Mouse (Mus musculus): ENCODE data around the gene Plxdc2. TPM values are rescaled to one million over a fixed set of nuclear protein-coding genes. Genes with fewer than 3 reads are reported as not detected.

Plxdc2 gene
- polyA plus RNA-seq, 1 experiment from 2014 or later: 32.1 TPM

GRCm38 (mm10) chr2:16365830-16366401 is 9.8 kb downstream of the Plxdc2 start:
- Histone ChIP-seq H3K9ac (no peak overlapping the region), H3K4me1 (no peaks in the 10 kb centered on the region; the same call in 1 of the 2 replicates), H3K4me3 (no peak overlapping the region), H3K36me3 (no peaks in the 10 kb centered on the region), H3K27me3 (no peaks in the 10 kb centered on the region), H3K27ac (no peak overlapping the region), H3K4me2 (replicated peaks) (no peak overlapping the region), H3K9me3 (no peaks in the 10 kb centered on the region)
- WGBS: 50% methylated on average over 4 of the region's 4 CpGs
- no peak for ATAC-seq (ENCODE audit: insufficient number of reproducible peaks, insufficient read depth, low FRiP score, low TSS enrichment)

- no peaks in the 10 kb centered on the region for H3K36me3 ChIP-seq
- no peak overlapping the region for H3K4me2 ChIP-seq (replicated peaks)
- no peak overlapping the region for H3K4me3 ChIP-seq
- no peak overlapping the region for H3K9ac ChIP-seq
- no peaks in the 10 kb centered on the region for H3K9me3 ChIP-seq
- WGBS: 97% methylated on average over 1 of the region's 1 CpGs
- ATAC-seq (ENCODE audit: insufficient number of reproducible peaks, insufficient read depth, low FRiP score, low TSS enrichment): no peak
- no peaks in the 10 kb centered on the region for H3K27me3 ChIP-seq
- no peak overlapping the region for H3K27ac ChIP-seq
- H3K4me1 ChIP-seq: peaks cover 3% of the 10 kb centered on the region; the same call in 1 of the 2 replicates
Observed at GRCm38 (mm10) chr2:16370419-16370818, 14.3 kb downstream of the Plxdc2 start.

- peaks cover 3% of the 10 kb centered on the region; the same call in 1 of the 2 replicates for H3K4me1 ChIP-seq
- H3K27me3 ChIP-seq: no peaks in the 10 kb centered on the region
- ATAC-seq (ENCODE audit: insufficient number of reproducible peaks, insufficient read depth, low FRiP score, low TSS enrichment): 0 out of 2 replicates have a peak, but pooled peaks have one; percentile 52
- no peaks in the 10 kb centered on the region for H3K36me3 ChIP-seq
- no peak overlapping the region for H3K4me3 ChIP-seq
- no peak overlapping the region for H3K9ac ChIP-seq
- H3K27ac ChIP-seq: no peak overlapping the region; the same call in 1 of the 2 replicates
- no peak overlapping the region for H3K4me2 ChIP-seq (replicated peaks)
- no peaks in the 10 kb centered on the region for H3K9me3 ChIP-seq
Observed at GRCm38 (mm10) chr2:16374288-16374687, 18.2 kb downstream of the Plxdc2 start.

- no peak for ATAC-seq (ENCODE audit: insufficient number of reproducible peaks, insufficient read depth, low FRiP score, low TSS enrichment)
- Histone ChIP-seq H3K27me3 (no peaks in the 10 kb centered on the region), H3K4me2 (replicated peaks) (no peak overlapping the region), H3K27ac (no peak overlapping the region), H3K9me3 (no peaks in the 10 kb centered on the region), H3K4me1 (no peaks in the 10 kb centered on the region), H3K9ac (no peak overlapping the region), H3K4me3 (no peak overlapping the region), H3K36me3 (no peaks in the 10 kb centered on the region)
- 74% methylated on average over 1 of the region's 1 CpGs for WGBS
Observed at GRCm38 (mm10) chr2:16386206-16386605, 30.1 kb downstream of the Plxdc2 start.

- ATAC-seq (ENCODE audit: insufficient number of reproducible peaks, insufficient read depth, low FRiP score, low TSS enrichment): no peak
- Histone ChIP-seq H3K9ac (no peak overlapping the region), H3K4me1 (no peaks in the 10 kb centered on the region), H3K4me2 (replicated peaks) (no peak overlapping the region), H3K9me3 (no peaks in the 10 kb centered on the region), H3K36me3 (no peaks in the 10 kb centered on the region), H3K27me3 (no peaks in the 10 kb centered on the region), H3K4me3 (no peak overlapping the region), H3K27ac (no peak overlapping the region)
Observed at GRCm38 (mm10) chr2:16386692-16387091, 30.6 kb downstream of the Plxdc2 start.

GRCm38 (mm10) chr2:16387787-16388186 is 31.7 kb downstream of the Plxdc2 start:
- Histone ChIP-seq H3K27me3 (no peaks in the 10 kb centered on the region), H3K27ac (no peak overlapping the region), H3K4me2 (replicated peaks) (no peak overlapping the region), H3K9ac (no peak overlapping the region), H3K36me3 (no peaks in the 10 kb centered on the region), H3K9me3 (no peaks in the 10 kb centered on the region), H3K4me3 (no peak overlapping the region), H3K4me1 (no peaks in the 10 kb centered on the region)
- ATAC-seq (ENCODE audit: insufficient number of reproducible peaks, insufficient read depth, low FRiP score, low TSS enrichment): no peak

GRCm38 (mm10) chr2:16397501-16397900 is 41.4 kb downstream of the Plxdc2 start:
- no peak overlapping the region for H3K27ac ChIP-seq
- H3K9me3 ChIP-seq: no peaks in the 10 kb centered on the region
- WGBS: 83% methylated on average over 3 of the region's 3 CpGs
- no peaks in the 10 kb centered on the region for H3K27me3 ChIP-seq
- H3K9ac ChIP-seq: no peak overlapping the region
- no peak overlapping the region for H3K4me2 ChIP-seq (replicated peaks)
- H3K4me1 ChIP-seq: no peaks in the 10 kb centered on the region
- no peak overlapping the region for H3K4me3 ChIP-seq
- no peaks in the 10 kb centered on the region for H3K36me3 ChIP-seq
- no peak for ATAC-seq (ENCODE audit: insufficient number of reproducible peaks, insufficient read depth, low FRiP score, low TSS enrichment)

- no peaks in the 10 kb centered on the region for H3K4me1 ChIP-seq
- 94% methylated on average over 1 of the region's 1 CpGs for WGBS
Observed at GRCm38 (mm10) chr2:16398006-16398405, 41.9 kb downstream of the Plxdc2 start.

GRCm38 (mm10) chr2:16398896-16399295 is 42.8 kb downstream of the Plxdc2 start:
- Histone ChIP-seq H3K4me1 (no peaks in the 10 kb centered on the region), H3K9me3 (no peaks in the 10 kb centered on the region), H3K4me3 (no peak overlapping the region), H3K27ac (no peak overlapping the region), H3K27me3 (no peaks in the 10 kb centered on the region), H3K9ac (no peak overlapping the region), H3K36me3 (no peaks in the 10 kb centered on the region), H3K4me2 (replicated peaks) (no peak overlapping the region)
- ATAC-seq (ENCODE audit: insufficient number of reproducible peaks, insufficient read depth, low FRiP score, low TSS enrichment): no peak
- WGBS: 57% methylated on average over 10 of the region's 10 CpGs

More at GRCm38 (mm10) chr2:16398006-16398405, 41.9 kb downstream of the Plxdc2 start:
- H3K27me3 ChIP-seq: no peaks in the 10 kb centered on the region
- H3K27ac ChIP-seq: no peak overlapping the region
- no peaks in the 10 kb centered on the region for H3K9me3 ChIP-seq
- H3K4me2 ChIP-seq (replicated peaks): no peak overlapping the region
- no peak overlapping the region for H3K9ac ChIP-seq
- H3K36me3 ChIP-seq: no peaks in the 10 kb centered on the region
- no peak for ATAC-seq (ENCODE audit: insufficient number of reproducible peaks, insufficient read depth, low FRiP score, low TSS enrichment)
- H3K4me3 ChIP-seq: no peak overlapping the region

- H3K4me3 ChIP-seq: no peak overlapping the region
- WGBS: 77% methylated on average over 2 of the region's 2 CpGs
Observed at GRCm38 (mm10) chr2:16406508-16406907, 50.4 kb downstream of the Plxdc2 start.

GRCm38 (mm10) chr2:16414340-16414976 is 58.4 kb downstream of the Plxdc2 start:
- 52% methylated on average over 3 of the region's 3 CpGs for WGBS
- Histone ChIP-seq H3K4me3 (no peak overlapping the region), H3K9ac (no peak overlapping the region), H3K4me1 (no peaks in the 10 kb centered on the region), H3K27me3 (no peaks in the 10 kb centered on the region), H3K4me2 (replicated peaks) (no peak overlapping the region), H3K9me3 (no peaks in the 10 kb centered on the region), H3K27ac (no peak overlapping the region), H3K36me3 (no peaks in the 10 kb centered on the region)
- ATAC-seq (ENCODE audit: insufficient number of reproducible peaks, insufficient read depth, low FRiP score, low TSS enrichment): no peak

More at GRCm38 (mm10) chr2:16406508-16406907, 50.4 kb downstream of the Plxdc2 start:
- no peaks in the 10 kb centered on the region for H3K27me3 ChIP-seq
- H3K36me3 ChIP-seq: no peaks in the 10 kb centered on the region
- no peaks in the 10 kb centered on the region for H3K9me3 ChIP-seq
- H3K4me1 ChIP-seq: no peaks in the 10 kb centered on the region
- H3K27ac ChIP-seq: no peak overlapping the region
- no peak overlapping the region for H3K4me2 ChIP-seq (replicated peaks)
- no peak overlapping the region for H3K9ac ChIP-seq
- ATAC-seq (ENCODE audit: insufficient number of reproducible peaks, insufficient read depth, low FRiP score, low TSS enrichment): no peak

- Histone ChIP-seq H3K9me3 (no peaks in the 10 kb centered on the region), H3K4me2 (replicated peaks) (no peak overlapping the region), H3K27me3 (no peaks in the 10 kb centered on the region), H3K9ac (no peak overlapping the region), H3K27ac (no peak overlapping the region), H3K4me3 (no peak overlapping the region), H3K36me3 (no peaks in the 10 kb centered on the region), H3K4me1 (no peaks in the 10 kb centered on the region)
- ATAC-seq (ENCODE audit: insufficient number of reproducible peaks, insufficient read depth, low FRiP score, low TSS enrichment): no peak
- 86% methylated on average over 5 of the region's 5 CpGs for WGBS
Observed at GRCm38 (mm10) chr2:16439030-16439429, 82.9 kb downstream of the Plxdc2 start.

Measured in embryonic facial prominence, embryonic 12.5 days (tissue).